Mouse (Mus musculus) olfactory bulb, adult 2 months (tissue): ENCODE measurements around the gene Ap3b1. TPM values are rescaled to one million over a fixed set of nuclear protein-coding genes. Genes with fewer than 3 reads are reported as not detected.
"Not testable (repeated sequence)": the region's sequence is repeated elsewhere in the genome, so short reads cannot be mapped to it uniquely, and the experiment has no call there.

Experiments used
- H3K27ac ChIP-seq: fragments of 200-500 bp; 2 replicates; pipeline ENCODE4 v1.5.1; 2012; ENCODE audit warnings: low read depth, low read length; ENCODE audit not compliant: insufficient read depth
- H3K4me1 ChIP-seq: fragments of 200-500 bp; 2 replicates; pipeline ENCODE4 v1.6.1; 2012; ENCODE audit warnings: low read length; ENCODE audit not compliant: control insufficient read depth, insufficient read depth
- H3K4me3 ChIP-seq: fragments of 200-500 bp; 2 replicates; pipeline ENCODE4 v1.5.1; 2012; ENCODE audit warnings: mild to moderate bottlenecking, low read depth, low read length, moderate library complexity; ENCODE audit not compliant: insufficient read depth
- CTCF ChIP-seq: fragments of 200-500 bp; IDR thresholded peaks from 2 replicates; pipeline ENCODE4 v1.5.1; 2012; ENCODE audit warnings: low read depth, mild to moderate bottlenecking, low read length, moderate library complexity; ENCODE audit not compliant: insufficient read depth
- POLR2A ChIP-seq: fragments of 200-500 bp; IDR thresholded peaks from 2 replicates; pipeline ENCODE4 v1.6.1; 2012; ENCODE audit warnings: mild to moderate bottlenecking, low read depth, low read length, moderate library complexity; ENCODE audit not compliant: insufficient read depth
- WGBS: fragments of 180-500 bp; shearing (Covaris S2); methylation state at CpG from one replicate; pipeline ENCODE4 v1.1.7; 2018; 5-methylcytosine and 5-hydroxymethylcytosine counted together
- polyA plus RNA-seq: library from polyadenylated mRNA; stranded (reverse); fragments of >200 nt; gene quantifications from 2 replicates; pipeline ENCODE4 v1.2.4, GENCODE M21; 2012; ENCODE audit warnings: low replicate concordance; ENCODE audit not compliant: missing spikeins, insufficient read depth, insufficient read length

The Ap3b1 gene
- polyA plus RNA-seq, 1 experiment, result not detected

DNA sequence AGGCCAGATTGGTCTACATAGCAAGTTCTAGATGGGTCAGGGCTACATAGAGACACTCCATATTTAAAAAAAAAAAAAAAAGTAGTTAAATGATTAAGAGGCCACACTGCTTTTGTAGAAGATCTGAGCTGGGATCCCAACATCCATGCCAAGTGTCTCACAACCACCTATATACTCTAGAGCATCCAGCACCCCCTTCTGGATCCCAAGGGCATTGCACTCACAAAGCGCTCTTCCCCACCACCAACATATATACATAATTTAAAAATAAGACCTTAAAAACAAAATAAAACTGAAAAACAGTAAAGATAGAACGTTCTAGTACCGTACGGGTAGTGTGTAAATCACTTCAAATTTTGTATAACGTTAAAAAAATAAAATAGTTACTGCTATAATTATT is 15.6 kb upstream of the Ap3b1 start:
- no peak for TF ChIP-seq CTCF
- no peak for TF ChIP-seq POLR2A
- no peak overlapping the region for H3K27ac ChIP-seq
- H3K4me3 ChIP-seq, result no peak overlapping the region
- 91% methylated on average over 5 of the region's 5 CpGs for WGBS
- H3K4me1 ChIP-seq, result no peaks in the 10 kb centered on the region

DNA sequence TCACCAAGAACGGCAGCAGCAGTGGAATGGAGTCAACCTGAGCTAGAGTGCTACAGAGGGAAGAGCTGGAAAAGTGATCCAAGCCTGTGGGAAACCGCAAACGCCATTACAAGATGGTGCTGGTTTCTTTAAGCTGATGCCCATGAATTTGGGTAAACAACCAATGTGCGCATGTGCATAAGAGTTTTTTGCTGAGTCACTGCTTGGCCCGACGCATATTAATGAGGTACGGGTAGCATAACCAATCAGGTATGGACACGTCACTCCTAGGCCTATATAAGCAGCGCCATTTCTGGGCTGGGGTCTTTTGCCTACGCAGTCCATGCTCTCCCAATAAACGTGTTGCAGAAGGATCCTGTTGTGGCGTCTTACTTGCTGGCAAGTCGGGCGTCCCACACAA is 14.2 kb upstream of the Ap3b1 start:
- H3K4me1 ChIP-seq, H3K27ac ChIP-seq, H3K4me3 ChIP-seq: not testable (repeated sequence)
- 98% methylated on average over 14 of the region's 14 CpGs for WGBS

DNA sequence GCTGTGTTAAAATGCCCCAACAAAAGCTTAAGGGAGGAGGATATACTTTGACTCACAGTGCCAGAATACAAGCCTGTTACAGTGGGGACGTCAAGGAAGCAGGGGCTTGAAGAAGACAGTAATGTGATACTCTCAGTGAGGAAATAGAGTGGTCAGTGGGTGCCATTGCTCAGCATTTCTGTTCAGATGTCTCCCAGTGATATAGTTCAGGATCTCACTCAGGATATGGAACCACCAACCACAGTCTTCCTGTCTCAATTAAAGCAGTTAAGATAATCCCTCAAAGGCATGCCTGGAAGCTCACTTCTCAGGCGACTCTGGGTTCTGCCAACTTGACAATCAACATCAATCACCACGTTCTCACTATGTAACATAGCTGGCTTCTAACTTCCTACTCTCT is 4.2 kb upstream of the Ap3b1 start:
- Histone ChIP-seq H3K27ac (no peak overlapping the region), H3K4me3 (no peak overlapping the region), H3K4me1 (peaks cover 6% of the 10 kb centered on the region)
- TF ChIP-seq POLR2A, result no peak
- no peak for TF ChIP-seq CTCF
- 84% methylated on average over 3 of the region's 3 CpGs for WGBS

DNA sequence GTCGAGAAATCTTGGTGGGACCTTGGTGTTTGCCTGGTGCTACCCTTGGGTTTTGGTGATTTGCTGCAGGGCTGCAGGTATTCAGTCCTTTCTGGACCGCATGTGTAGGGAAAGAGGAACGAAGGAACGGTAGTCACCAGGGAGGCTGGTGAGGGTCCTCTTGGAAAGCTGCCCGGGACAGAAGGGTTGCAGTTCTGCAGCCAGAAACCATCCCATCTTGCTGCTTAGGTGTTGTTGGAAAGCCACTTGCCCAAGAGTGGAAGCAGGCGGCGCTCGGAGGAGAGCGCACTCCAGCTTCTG is 709 bp upstream of the Ap3b1 start:
- peak overlapping the region; percentile 58 for H3K27ac ChIP-seq
- TF ChIP-seq POLR2A (no peak), CTCF (no peak)
- peaks cover 6% of the 10 kb centered on the region for H3K4me1 ChIP-seq
- 1% methylated on average over 9 of the region's 9 CpGs for WGBS
- peak overlapping the region; percentile 89 for H3K4me3 ChIP-seq

DNA sequence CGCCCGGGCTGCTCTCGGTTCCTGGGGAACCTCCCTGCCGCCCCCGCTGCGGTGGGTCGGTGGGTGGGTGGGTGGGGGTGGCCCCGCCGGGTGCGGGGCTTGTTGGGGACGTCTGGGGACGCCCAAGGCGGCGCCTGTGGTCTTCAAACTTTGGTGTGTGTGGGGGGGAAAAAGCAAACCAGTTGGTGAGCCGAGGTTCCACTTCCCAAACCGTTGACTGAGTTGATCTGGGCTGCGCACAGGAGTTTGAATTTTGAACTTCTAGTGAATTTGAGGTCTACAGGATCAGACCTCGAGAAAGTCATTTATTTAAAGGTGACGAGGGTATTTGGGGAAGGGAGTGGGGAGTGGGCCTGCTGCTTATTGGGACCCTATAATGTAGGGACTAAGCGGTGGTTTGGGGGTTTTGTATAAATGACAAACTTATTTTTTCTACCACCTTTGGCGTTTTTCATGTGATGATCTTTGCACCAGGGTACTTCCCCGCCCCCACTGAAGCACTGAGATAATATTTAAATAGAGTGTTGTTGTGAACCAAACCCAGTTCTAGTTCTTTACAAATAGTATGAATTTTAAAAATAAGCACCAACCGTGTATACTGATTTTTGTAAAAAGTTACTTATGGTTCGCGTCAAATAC is 641 bp downstream of the Ap3b1 start:
- TF ChIP-seq CTCF (no peak), POLR2A (no peak)

DNA sequence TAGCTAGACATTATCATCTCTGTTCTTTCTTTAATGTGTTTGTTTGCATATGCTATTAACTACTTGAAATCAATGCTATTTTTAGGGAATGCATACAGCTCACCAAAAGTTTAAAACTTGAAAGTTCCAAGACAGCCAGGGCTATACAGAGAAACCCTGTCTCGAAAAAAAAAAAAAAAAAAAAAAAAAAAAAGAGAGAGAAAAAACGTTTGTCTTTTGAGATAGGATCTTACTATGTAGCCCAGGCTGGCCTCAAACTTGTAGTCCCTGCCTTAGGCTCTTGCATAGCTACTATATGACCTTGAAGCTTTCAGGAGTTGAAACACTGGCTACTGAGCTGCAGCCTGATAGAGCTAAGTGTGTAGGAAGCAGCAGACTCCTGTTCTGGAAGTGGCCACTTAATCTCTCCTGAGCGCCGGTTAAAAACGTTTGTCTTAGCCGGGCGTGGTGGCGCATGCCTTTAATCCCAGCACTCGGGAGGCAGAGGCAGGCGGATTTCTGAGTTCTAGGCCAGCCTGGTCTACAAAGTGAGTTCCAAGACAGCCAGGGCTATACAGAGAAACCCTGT is 2.3 kb downstream of the Ap3b1 start:
- H3K27ac ChIP-seq, H3K4me1 ChIP-seq, H3K4me3 ChIP-seq: not testable (repeated sequence)
- 92% methylated on average over 10 of the region's 10 CpGs for WGBS

More for the DNA sequence above, 641 bp downstream of the Ap3b1 start:
- no peak overlapping the region for H3K27ac ChIP-seq
- H3K4me3 ChIP-seq, result peak overlapping the region; percentile 89
- peaks cover 6% of the 10 kb centered on the region for H3K4me1 ChIP-seq
- 17% methylated on average over 25 of the region's 25 CpGs for WGBS

DNA sequence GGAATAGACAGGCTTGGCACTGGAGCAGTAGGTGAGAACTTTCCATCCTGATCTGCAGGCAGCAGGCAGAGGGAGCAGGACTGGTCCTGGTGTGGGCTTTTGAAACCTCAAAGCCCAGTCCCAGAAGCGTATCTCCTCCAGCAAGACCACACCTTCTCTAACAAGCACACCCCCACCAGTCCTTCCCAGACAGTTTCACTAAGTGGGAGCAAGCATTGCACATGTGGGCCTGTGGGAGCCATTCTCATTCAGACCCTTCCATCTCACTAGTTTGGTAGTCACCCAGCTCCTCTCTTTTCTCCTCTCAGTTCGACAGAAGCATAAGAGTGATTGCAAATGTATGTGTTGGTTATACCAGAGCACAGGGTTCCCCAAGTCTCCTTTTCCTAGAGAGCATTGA is 5.6 kb downstream of the Ap3b1 start:
- H3K4me1 ChIP-seq, result no peaks in the 10 kb centered on the region
- no peak overlapping the region for H3K27ac ChIP-seq
- WGBS, result 79% methylated on average over 2 of the region's 2 CpGs
- no peak overlapping the region for H3K4me3 ChIP-seq
- no peak for TF ChIP-seq POLR2A
- TF ChIP-seq CTCF, result no peak

DNA sequence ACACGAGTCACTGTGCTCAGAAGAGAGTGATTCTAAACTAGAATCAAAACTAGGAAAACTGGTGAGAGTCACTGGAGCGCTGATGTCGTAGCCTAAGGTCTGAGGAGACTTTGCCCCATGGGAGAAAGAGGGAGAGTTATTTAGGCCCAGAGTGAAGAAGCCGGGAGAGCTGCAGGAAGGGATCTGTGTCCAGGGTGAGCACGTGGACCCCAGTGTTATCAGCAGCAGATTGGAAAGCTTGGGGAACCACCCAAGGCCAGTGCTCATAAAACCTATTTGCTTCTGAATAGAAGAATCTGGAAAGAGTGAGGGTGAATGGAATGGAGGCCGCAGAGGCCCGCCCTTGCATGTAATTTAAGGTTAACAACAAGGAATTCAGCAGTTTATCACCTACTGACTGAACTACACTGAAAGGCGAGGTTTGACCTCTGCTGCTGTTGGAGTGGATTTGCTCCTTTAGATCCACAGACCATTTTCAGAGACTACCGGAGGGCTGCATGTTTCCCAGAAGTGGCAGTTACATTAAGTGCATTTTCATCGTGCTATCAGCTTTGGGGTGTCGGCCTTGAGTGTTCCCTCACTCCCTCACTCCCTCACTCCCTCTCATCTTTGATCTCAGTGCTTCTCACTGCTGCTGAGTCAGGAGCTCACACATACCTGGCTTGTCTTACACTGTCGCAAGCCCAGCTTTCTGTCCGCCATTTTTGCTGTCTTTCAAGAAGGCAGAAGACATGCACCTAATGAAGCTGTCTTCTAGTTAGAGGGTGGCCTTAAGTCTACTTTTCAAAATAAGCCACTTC is 6.5 kb downstream of the Ap3b1 start:
- no peak for TF ChIP-seq POLR2A
- no peak for TF ChIP-seq CTCF
- no peak overlapping the region for H3K27ac ChIP-seq
- H3K4me3 ChIP-seq, result no peak overlapping the region
- H3K4me1 ChIP-seq, result no peaks in the 10 kb centered on the region
- 82% methylated on average over 13 of the region's 13 CpGs for WGBS

DNA sequence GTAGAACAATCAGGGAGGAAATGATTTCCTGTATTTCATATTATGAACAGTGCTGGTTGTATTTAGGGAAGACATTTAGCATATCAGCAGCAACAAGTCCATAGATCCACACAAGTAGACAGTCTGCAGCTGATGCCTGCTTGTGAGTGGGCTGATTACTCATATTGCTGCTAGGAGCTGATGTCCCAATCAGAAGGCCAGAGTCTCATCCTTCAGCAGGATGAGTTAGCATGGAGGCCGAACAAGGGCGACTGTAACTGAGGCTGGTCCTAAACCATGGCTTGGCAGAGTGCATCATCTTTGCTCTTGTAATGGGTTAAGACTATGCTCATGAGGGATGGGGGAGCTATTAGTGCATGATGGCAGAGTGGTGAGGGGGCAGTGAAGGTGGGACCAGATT is 9.1 kb downstream of the Ap3b1 start:
- Histone ChIP-seq H3K4me3 (no peak overlapping the region), H3K4me1 (peaks cover 6% of the 10 kb centered on the region; the same call in 1 of the 2 replicates), H3K27ac (no peak overlapping the region)
- 80% methylated on average over 2 of the region's 2 CpGs for WGBS
- TF ChIP-seq CTCF, result no peak
- no peak for TF ChIP-seq POLR2A
